Mouse (Mus musculus) midbrain, postnatal 0 days (tissue): ENCODE data around the gene Car7. TPM values are rescaled to one million over a fixed set of nuclear protein-coding genes. Genes with fewer than 3 reads are reported as not detected.

ENCODE experiments used
- ATAC-seq: fragments of 200-750 bp; cut with Nextera tagmentation; 2 replicates; pipeline ENCODE4 v1.8.0; 2017; ENCODE audit warnings: moderate number of reproducible peaks, mild to moderate bottlenecking, moderate TSS enrichment, moderate library complexity; ENCODE audit not compliant: low FRiP score
- DNase-seq: peaks from one replicate; pipeline ENCODE4 v3.0.0-alpha.2; 2015; ENCODE audit warnings: low spot score
- H3K27ac ChIP-seq: fragments of 300-500 bp; sonication (generic); 2 replicates; pipeline ENCODE4 v1.5.1; 2014; ENCODE audit warnings: low read depth, mild to moderate bottlenecking, low read length, mixed read lengths
- H3K27me3 ChIP-seq: fragments of 300-500 bp; sonication (generic); 2 replicates; pipeline ENCODE4 v1.6.1; 2014; ENCODE audit warnings: low read length, control low read depth, mixed read lengths; ENCODE audit not compliant: insufficient read depth
- H3K36me3 ChIP-seq: fragments of 300-500 bp; sonication (generic); 2 replicates; pipeline ENCODE4 v1.6.1; 2014; ENCODE audit warnings: low read length, control low read depth, mixed read lengths; ENCODE audit not compliant: insufficient read depth
- H3K4me1 ChIP-seq: fragments of 300-500 bp; sonication (generic); 2 replicates; pipeline ENCODE4 v1.6.1; 2014; ENCODE audit warnings: mild to moderate bottlenecking, control low read depth, antibody characterized with exemption, low read length, mixed read lengths; ENCODE audit not compliant: insufficient read depth
- H3K4me2 ChIP-seq: fragments of 300-500 bp; sonication (generic); 2 replicates; pipeline ENCODE4 v1.6.1; 2014; ENCODE audit warnings: low read depth, mild to moderate bottlenecking, low read length, mixed read lengths; ENCODE audit not compliant: poor library complexity, severe bottlenecking
- H3K4me3 ChIP-seq: fragments of 300-500 bp; sonication (generic); 2 replicates; pipeline ENCODE4 v1.5.1; 2014; ENCODE audit warnings: low read depth, mild to moderate bottlenecking, low read length, moderate library complexity
- H3K9ac ChIP-seq: fragments of 300-500 bp; sonication (generic); replicated peaks from 2 replicates; pipeline ENCODE4 v1.6.1; 2014; ENCODE audit warnings: mild to moderate bottlenecking, low read length, moderate library complexity, mixed read lengths; ENCODE audit not compliant: poor library complexity, severe bottlenecking
- H3K9me3 ChIP-seq: fragments of 300-500 bp; sonication (generic); 2 replicates; pipeline ENCODE4 v1.6.1; 2016; ENCODE audit warnings: low read length, control low read depth
- CTCF ChIP-seq: IDR thresholded peaks from 2 replicates; pipeline ENCODE4 v1.5.1; 2016; ENCODE audit warnings: antibody characterized with exemption, mild to moderate bottlenecking
- WGBS: fragments of 180-500 bp; shearing (Covaris S2); extraction: QIAGEN DNeasy Blood & Tissue Kit; methylation state at CpG from one replicate; pipeline ENCODE4 v1.1.7; 2014; 5-methylcytosine and 5-hydroxymethylcytosine counted together
- polyA plus RNA-seq: library from polyadenylated mRNA; unstranded; fragments of >200 nt; fragmentation: Nextera tagmentation; extraction: Ambion mirVana; gene quantifications from 2 replicates; pipeline ENCODE4 v1.2.1, GENCODE M21; 2015
- total RNA-seq: library from RNA; depleted of rRNA; stranded (reverse); fragments of >200 nt; gene quantifications from 2 replicates; pipeline ENCODE4 v1.2.3, GENCODE M21; 2014

Car7 gene
- total and polyA plus RNA-seq, 2 experiments from 2014 or later = 1.6 to 2.3 TPM

- peaks cover 38% of the 10 kb centered on the region for H3K27me3 ChIP-seq
- H3K36me3 ChIP-seq = no peaks in the 10 kb centered on the region
- no peak overlapping the region for H3K27ac ChIP-seq
- ATAC-seq (peak; percentile 13; the same call in 1 of the 2 replicates), DNase-seq (no peak)
- peak overlapping the region; percentile 99 for H3K4me2 ChIP-seq
- no peaks in the 10 kb centered on the region for H3K9me3 ChIP-seq
- no peak overlapping the region; the same call in 1 of the 2 replicates for H3K9ac ChIP-seq
- peak overlapping the region; percentile 63 for H3K4me3 ChIP-seq
- no peak for TF ChIP-seq CTCF
- peaks cover 7% of the 10 kb centered on the region; the same call in 1 of the 2 replicates for H3K4me1 ChIP-seq
- 42% methylated on average over 7 of the region's 7 CpGs for WGBS
Observed at GRCm38 (mm10) chr8:104540238-104540637, 5.7 kb downstream of the Car7 start.

- Histone ChIP-seq H3K9ac (peak overlapping the region; percentile 55), H3K9me3 (no peaks in the 10 kb centered on the region), H3K4me1 (peaks cover 7% of the 10 kb centered on the region; the same call in 1 of the 2 replicates), H3K27me3 (peaks cover 38% of the 10 kb centered on the region), H3K4me2 (peak overlapping the region; percentile 99), H3K4me3 (peak overlapping the region; percentile 63), H3K27ac (no peak overlapping the region), H3K36me3 (no peaks in the 10 kb centered on the region)
- DNase-seq (no peak), ATAC-seq (peak; percentile 45)
- no peak for TF ChIP-seq CTCF
- under 1% methylated on average over 69 of the region's 76 CpGs for WGBS
Observed at GRCm38 (mm10) chr8:104540710-104541514, 6.4 kb downstream of the Car7 start.

DNA sequence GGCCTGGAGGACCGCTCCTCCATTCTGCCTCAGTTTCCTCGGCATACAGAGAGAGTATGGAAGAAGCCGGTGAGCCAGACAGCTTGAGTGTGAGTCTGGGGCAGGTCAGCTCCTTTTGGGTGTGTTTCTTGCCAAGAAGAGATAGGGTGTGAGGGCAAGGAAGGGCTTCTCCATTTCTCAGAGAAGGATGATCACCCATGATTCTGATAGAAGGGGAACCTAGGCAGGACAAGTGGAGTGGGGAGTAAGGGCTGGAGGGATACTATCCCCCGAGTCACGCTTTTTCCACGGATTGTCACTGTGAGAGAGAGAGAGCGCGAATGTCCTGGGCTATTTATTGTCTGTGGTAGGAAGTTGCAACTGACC, 7.0 kb downstream of the Car7 start:
- Histone ChIP-seq H3K4me3 (peak overlapping the region; percentile 63), H3K4me2 (peak overlapping the region; percentile 99), H3K27me3 (peaks cover 38% of the 10 kb centered on the region), H3K9me3 (no peaks in the 10 kb centered on the region), H3K9ac (0 out of 2 replicates have a peak overlapping the region, but pooled peaks have one; percentile 55), H3K27ac (no peak overlapping the region), H3K36me3 (no peaks in the 10 kb centered on the region), H3K4me1 (peaks cover 7% of the 10 kb centered on the region; the same call in 1 of the 2 replicates)
- 12% methylated on average over 8 of the region's 8 CpGs for WGBS
- DNase-seq (no peak), ATAC-seq (no peak)
- TF ChIP-seq CTCF = no peak

GRCm38 (mm10) chr8:104542160-104542559, 7.7 kb downstream of the Car7 start:
- ATAC-seq (no peak), DNase-seq (no peak)
- H3K4me3 ChIP-seq = peak overlapping the region; percentile 63; the same call in 1 of the 2 replicates
- H3K4me1 ChIP-seq = peaks cover 7% of the 10 kb centered on the region; the same call in 1 of the 2 replicates
- WGBS = 14% methylated on average over 11 of the region's 11 CpGs
- peak overlapping the region; percentile 99; the same call in 1 of the 2 replicates for H3K4me2 ChIP-seq
- H3K27me3 ChIP-seq = peaks cover 38% of the 10 kb centered on the region
- TF ChIP-seq CTCF = no peak
- no peak overlapping the region for H3K9ac ChIP-seq
- H3K27ac ChIP-seq = no peak overlapping the region
- no peaks in the 10 kb centered on the region for H3K9me3 ChIP-seq
- no peaks in the 10 kb centered on the region for H3K36me3 ChIP-seq

DNA sequence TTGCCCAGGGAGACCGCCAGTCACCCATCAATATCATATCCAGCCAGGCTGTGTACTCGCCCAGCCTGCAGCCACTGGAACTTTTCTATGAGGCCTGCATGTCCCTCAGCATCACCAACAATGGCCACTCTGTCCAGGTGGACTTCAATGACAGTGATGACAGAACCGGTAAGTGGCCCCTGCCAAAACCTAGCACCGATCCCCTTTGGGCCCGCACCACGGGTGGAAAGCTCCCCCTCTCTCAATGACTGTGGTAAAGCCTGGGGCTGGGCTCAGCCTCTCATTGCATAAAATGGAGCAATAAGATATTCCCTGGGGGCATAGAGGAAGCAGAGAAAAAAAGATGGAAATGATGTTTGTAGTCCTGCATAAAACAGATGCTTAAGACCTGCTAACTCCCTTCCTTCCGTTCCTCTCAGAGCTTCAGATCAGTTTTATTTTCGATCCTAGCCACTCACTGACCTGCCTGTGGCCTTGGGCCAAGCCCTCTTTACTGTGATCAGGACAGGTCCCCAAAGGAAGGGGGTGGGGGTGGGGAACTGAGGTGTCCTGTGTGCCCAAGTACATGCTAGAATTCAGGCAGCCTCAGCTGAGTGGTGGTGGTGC, 9.1 kb downstream of the Car7 start:
- Histone ChIP-seq H3K4me2 (no peak overlapping the region), H3K36me3 (no peaks in the 10 kb centered on the region), H3K4me3 (no peak overlapping the region), H3K27me3 (peaks cover 33% of the 10 kb centered on the region), H3K27ac (no peak overlapping the region), H3K4me1 (peaks cover 7% of the 10 kb centered on the region; the same call in 1 of the 2 replicates), H3K9me3 (no peaks in the 10 kb centered on the region), H3K9ac (no peak overlapping the region)
- ATAC-seq (no peak), DNase-seq (no peak)
- 78% methylated on average over 8 of the region's 8 CpGs for WGBS
- TF ChIP-seq CTCF = no peak

DNA sequence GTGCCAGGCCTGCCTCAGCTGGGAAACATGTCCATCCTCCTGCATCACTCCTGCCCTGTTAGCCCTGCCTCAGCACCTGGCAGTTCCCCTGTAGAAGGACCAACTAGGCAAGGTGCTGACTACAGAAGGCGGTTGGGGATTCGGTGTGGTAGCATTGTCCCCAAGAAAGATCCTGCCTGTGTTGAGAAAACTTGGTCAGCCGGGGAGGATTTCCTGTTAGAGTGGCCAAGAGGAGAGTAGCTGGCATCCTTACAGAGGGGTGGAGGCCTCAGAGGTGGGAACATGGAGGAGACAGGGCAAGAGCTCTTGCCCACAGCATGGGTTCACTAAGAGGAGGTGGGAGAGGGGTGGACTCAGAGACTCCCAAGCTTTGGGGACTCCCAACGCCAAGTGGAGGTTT, 20.7 kb downstream of the Car7 start:
- TF ChIP-seq CTCF = no peak
- H3K27ac ChIP-seq = no peak overlapping the region
- ATAC-seq = no peak

More for the DNA sequence above, 20.7 kb downstream of the Car7 start:
- no peak for DNase-seq
- Histone ChIP-seq H3K4me1 (no peaks in the 10 kb centered on the region), H3K4me3 (no peak overlapping the region), H3K36me3 (no peaks in the 10 kb centered on the region), H3K9ac (no peak overlapping the region), H3K4me2 (no peak overlapping the region), H3K9me3 (no peaks in the 10 kb centered on the region), H3K27me3 (no peaks in the 10 kb centered on the region)
- 88% methylated on average over 4 of the region's 4 CpGs for WGBS
